Mouse (Mus musculus) cerebellum, adult 9-11 months (tissue): ENCODE measurements around the gene Crebl2.
A peak's percentile ranks its signal among the peaks of the same experiment; 100 is the strongest.

Experiments
- DNase-seq: peaks from one replicate; pipeline ENCODE4 v3.0.0; 2022

The Crebl2 gene

GRCm38 (mm10) chr6:134876795-134877194 lies 46.8 kb downstream of the Crebl2 start:
- DNase-seq: no peak

GRCm38 (mm10) chr6:134877276-134877675 lies 47.3 kb downstream of the Crebl2 start:
- no peak for DNase-seq

GRCm38 (mm10) chr6:134877892-134878291 lies 47.9 kb downstream of the Crebl2 start:
- DNase-seq: peak; percentile 84

GRCm38 (mm10) chr6:134879556-134879955 lies 49.6 kb downstream of the Crebl2 start:
- no peak for DNase-seq

- no peak for DNase-seq
These were observed 50.1 kb downstream of the Crebl2 start for GRCm38 (mm10) chr6:134880046-134880445.

GRCm38 (mm10) chr6:134883661-134884060 lies 53.7 kb downstream of the Crebl2 start:
- no peak for DNase-seq

GRCm38 (mm10) chr6:134885515-134885914 lies 55.6 kb downstream of the Crebl2 start:
- no peak for DNase-seq

GRCm38 (mm10) chr6:134886475-134886874 lies 56.5 kb downstream of the Crebl2 start:
- DNase-seq: no peak

GRCm38 (mm10) chr6:134887008-134887407 lies 57.1 kb downstream of the Crebl2 start:
- peak; percentile 53 for DNase-seq

GRCm38 (mm10) chr6:134887711-134888449 lies 57.9 kb downstream of the Crebl2 start:
- DNase-seq: peak; percentile 93

- DNase-seq: peak; percentile 48
These were observed 58.6 kb downstream of the Crebl2 start for GRCm38 (mm10) chr6:134888563-134889017.

GRCm38 (mm10) chr6:134889763-134890162 lies 59.8 kb downstream of the Crebl2 start:
- DNase-seq: no peak

GRCm38 (mm10) chr6:134890436-134890835 lies 60.5 kb downstream of the Crebl2 start:
- no peak for DNase-seq

GRCm38 (mm10) chr6:134896570-134897436 lies 66.8 kb downstream of the Crebl2 start:
- no peak for DNase-seq

GRCm38 (mm10) chr6:134897443-134898094 lies 67.6 kb downstream of the Crebl2 start:
- peak; percentile 97 for DNase-seq

GRCm38 (mm10) chr6:134898095-134898965 lies 68.4 kb downstream of the Crebl2 start, which contains the start of gene Gpr19:
Gene Gpr19 (minus strand): TSS chr6:134898578.
- peak; percentile 94 for DNase-seq

- no peak for DNase-seq
These were observed 73.4 kb downstream of the Crebl2 start for GRCm38 (mm10) chr6:134903368-134903767.

- no peak for DNase-seq
These were observed 74.2 kb downstream of the Crebl2 start for GRCm38 (mm10) chr6:134903891-134904884.

GRCm38 (mm10) chr6:134905811-134906210 lies 75.9 kb downstream of the Crebl2 start:
- DNase-seq: no peak
